8 mouse cellular contexts compared by ENCODE assay signal in the genomic region with DNA sequence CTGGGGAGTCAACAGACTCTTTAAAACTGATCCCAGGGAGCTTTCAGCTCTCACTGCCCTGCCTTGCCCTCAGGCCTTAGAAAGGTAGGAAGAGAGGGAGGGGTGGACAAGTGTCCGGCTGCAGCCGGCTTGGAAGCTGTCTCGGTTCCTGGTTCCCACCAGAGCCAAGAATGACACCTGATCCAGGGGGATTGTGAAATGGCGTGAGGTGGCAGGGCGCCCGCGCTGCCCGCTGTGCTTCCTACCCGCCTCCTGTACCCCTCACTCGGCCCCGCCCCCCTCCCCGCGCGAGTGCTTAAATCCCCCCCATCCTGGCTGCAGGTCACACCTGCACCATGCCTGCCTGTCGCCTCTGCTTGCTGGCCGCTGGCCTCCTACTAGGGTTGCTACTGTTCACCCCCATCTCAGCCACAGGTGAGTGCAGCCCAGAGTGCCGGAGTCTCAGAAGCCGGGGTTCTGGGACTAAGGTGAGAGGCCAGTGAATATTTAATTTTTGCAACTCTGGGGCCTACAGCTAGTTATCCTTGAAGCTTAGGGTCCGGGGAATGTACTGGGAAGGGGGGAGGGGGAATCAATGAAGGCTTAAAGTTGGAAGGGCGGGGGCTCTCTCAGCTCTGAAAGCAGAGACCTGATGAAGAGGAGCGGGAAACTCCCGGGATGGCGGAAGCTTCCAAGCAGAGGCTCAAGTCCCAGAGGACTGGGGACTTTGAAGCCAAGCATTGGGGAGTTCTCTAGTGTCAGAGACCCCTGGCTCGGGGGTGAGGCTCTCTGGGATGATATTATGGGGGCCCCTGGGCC. TPM values are rescaled to one million over a fixed set of nuclear protein-coding genes. Genes with fewer than 3 reads are reported as not detected.
DNase-seq lines count a peak whose midpoint lies in the region; ATAC-seq lines count a peak whose summit lies in the region.

A gene (plus strand): TSS at position 23 of the 798 bp plus-strand sequence.

- no peaks in the 10 kb centered on the region for H3K27me3 ChIP-seq in intestine, embryonic 14.5 days (replicated peaks; ENCODE audit: control insufficient read depth, insufficient read depth, low read length)
- H3K27me3 ChIP-seq in liver, embryonic 16.5 days (ENCODE audit: control insufficient read depth, insufficient read depth, low read depth, low read length), result peaks cover 32% of the 10 kb centered on the region

- 0 out of 2 replicates have a peak, but pooled peaks cover 5% of the 10 kb centered on the region for H3K36me3 ChIP-seq in intestine, embryonic 14.5 days (ENCODE audit: control insufficient read depth, insufficient read depth, low read length)
- no peaks in the 10 kb centered on the region for H3K36me3 ChIP-seq in liver, embryonic 16.5 days (ENCODE audit: control insufficient read depth, insufficient read depth)

- DNase-seq in gastrocnemius, postnatal 10 days, result peak; percentile 10
- DNase-seq in gastrocnemius, postnatal 14 days, result no peak
- peak; percentile 61 for DNase-seq in embryo, embryonic 10.5 days (ENCODE audit: low spot score)
- DNase-seq in intestine, embryonic 14.5 days (ENCODE audit: low spot score), result peak; percentile 60
- DNase-seq in retina, postnatal 1 day, result peak; percentile 34
- DNase-seq in layer of hippocampus, postnatal 10 days (ENCODE audit: low spot score in 2 of 2), result no peak
- DNase-seq in adrenal gland, adult 18-20 months (ENCODE audit: low spot score in 2 of 2), result no peak

- WGBS in intestine, embryonic 14.5 days, result 9% methylated on average over 22 of the region's 24 CpGs
- 14% methylated on average over 24 of the region's 24 CpGs for WGBS in liver, embryonic 16.5 days (ENCODE audit: insufficient replicate concordance)

- 0 out of 2 replicates have a peak, but pooled peaks cover 3% of the 10 kb centered on the region for H3K9me3 ChIP-seq in intestine, embryonic 14.5 days (ENCODE audit: control insufficient read depth, low read length)
- no peaks in the 10 kb centered on the region for H3K9me3 ChIP-seq in liver, embryonic 16.5 days (replicated peaks; ENCODE audit: control insufficient read depth, low read length)

- peak; percentile 10; the same call in 1 of the 2 replicates for ATAC-seq in intestine, embryonic 14.5 days (replicated peaks; ENCODE audit: low FRiP score, low TSS enrichment, low read depth)
- no peak for ATAC-seq in liver, embryonic 16.5 days (ENCODE audit: low read depth)

- peak within 1 kb of the TSS; percentile 59 for H3K9ac ChIP-seq in intestine, embryonic 14.5 days (ENCODE audit: low read length)
- no peak within 1 kb of the TSS; the same call in 1 of the 2 replicates for H3K9ac ChIP-seq in liver, embryonic 16.5 days (ENCODE audit: low read depth, low read length)

- H3K4me2 ChIP-seq in intestine, embryonic 14.5 days (ENCODE audit: low read length), result peak within 1 kb of the TSS; percentile 93
- H3K4me2 ChIP-seq in liver, embryonic 16.5 days (ENCODE audit: low read depth, low read length), result peak within 1 kb of the TSS; percentile 58

- H3K4me3 ChIP-seq in intestine, embryonic 14.5 days (ENCODE audit: low read depth, low read length), result peak within 1 kb of the TSS; percentile 47
- H3K4me3 ChIP-seq in liver, embryonic 16.5 days (ENCODE audit: low read depth, low read length), result peak within 1 kb of the TSS; percentile 33

- H3K27ac ChIP-seq in intestine, embryonic 14.5 days (ENCODE audit: low read depth), result peak within 1 kb of the TSS; percentile 27; the same call in 1 of the 2 replicates
- H3K27ac ChIP-seq in liver, embryonic 16.5 days (ENCODE audit: low read length), result no peak within 1 kb of the TSS

- intact Hi-C loops in gastrocnemius, postnatal 14 days (cut with DNase I; ENCODE audit: low total_unique reads), result no loop called here

- peaks cover 15% of the 10 kb centered on the region for H3K4me1 ChIP-seq in intestine, embryonic 14.5 days (replicated peaks; ENCODE audit: control insufficient read depth, insufficient read depth, low read length)
- H3K4me1 ChIP-seq in liver, embryonic 16.5 days (ENCODE audit: control insufficient read depth, low read depth, low read length), result no peaks in the 10 kb centered on the region; the same call in 1 of the 2 replicates

RNA-seq across cellular contexts. Expression of the gene that starts here (rescaled TPM):
- total RNA-seq in gastrocnemius, postnatal 10 days (2021), result not detected
- total RNA-seq in gastrocnemius, postnatal 14 days (2021), result not detected
- 79.5 and 85.7 TPM in 2 replicates for polyA plus RNA-seq in intestine, embryonic 14.5 days (2014; fragmentation: Nextera tagmentation; extraction: Ambion mirVana)
- polyA plus RNA-seq in liver, embryonic 16.5 days (2015; fragmentation: Nextera tagmentation; extraction: Ambion mirVana), result 0.76 and 1.7 TPM in 2 replicates
- total RNA-seq in layer of hippocampus, postnatal 10 days (2021), result under 1 TPM in 1 of 2 experiments, not detected in 1; 0.73 TPM
- under 1 TPM in 1 of 2 experiments, not detected in 1; 0.74 TPM for total RNA-seq in adrenal gland, adult 18-20 months (2021)

Comparison
In these comparisons a context has a peak if more than half of its experiments do, and no peak if none do; other contexts are left out.
1. RNA of the gene that starts here (polyA plus RNA-seq): 79.5 to 85.7 TPM in intestine, embryonic 14.5 days; 0.76 to 1.7 TPM in liver, embryonic 16.5 days; every median in the first group is over 10 times any median in the second.
2. Peak in DNase-seq in gastrocnemius, postnatal 10 days; RNA of the gene not detected or under 1 TPM.
3. DNase-seq: peak in embryo, embryonic 10.5 days (single experiment), intestine, embryonic 14.5 days (single experiment) and retina, postnatal 1 day (single experiment); none in gastrocnemius, postnatal 14 days (single experiment), layer of hippocampus, postnatal 10 days (0 of 2) and adrenal gland, adult 18-20 months (0 of 2).